Mouse (Mus musculus) gastrocnemius, postnatal 4 days (tissue): ENCODE data around the gene Eno3. TPM values are rescaled to one million over a fixed set of nuclear protein-coding genes. Genes with fewer than 3 reads are reported as not detected.

Experiments used
- DNase-seq, 2 experiments: peaks; one replicate each; pipeline ENCODE4 v3.0.0; 2021 to 2022; ENCODE audit warnings: low spot score in 2 of 2, mixed read lengths in 2 of 2
- total RNA-seq, 2 experiments: library from RNA; stranded (reverse); gene quantifications; 2 replicates each; pipeline ENCODE4 v1.2.3; 2021

Eno3 gene
- total RNA-seq, 2 experiments from 2014 or later = 4,042 to 4,361 TPM

GRCm38 (mm10) chr11:70678576-70678975 is 21.6 kb downstream of the Eno3 start:
- no peak for DNase-seq

GRCm38 (mm10) chr11:70679361-70679760 is 22.4 kb downstream of the Eno3 start:
- DNase-seq = no peak

GRCm38 (mm10) chr11:70679894-70680293 is 22.9 kb downstream of the Eno3 start:
- no peak for DNase-seq

- DNase-seq = no peak
Observed at GRCm38 (mm10) chr11:70681170-70681569, 24.2 kb downstream of the Eno3 start.

GRCm38 (mm10) chr11:70681897-70682581 is 25.0 kb downstream of the Eno3 start:
- no peak for DNase-seq

GRCm38 (mm10) chr11:70683640-70684039 is 26.6 kb downstream of the Eno3 start:
- DNase-seq = no peak

- DNase-seq = no peak
Observed at GRCm38 (mm10) chr11:70686901-70687566, 30.0 kb downstream of the Eno3 start.

GRCm38 (mm10) chr11:70687601-70688199 is 30.7 kb downstream of the Eno3 start, which contains the start of gene Camta2:
Gene Camta2 (minus strand): TSS chr11:70688105.
- peak; percentile 80 to 91 for DNase-seq

GRCm38 (mm10) chr11:70688372-70688771 is 31.4 kb downstream of the Eno3 start:
- DNase-seq = no peak

GRCm38 (mm10) chr11:70689578-70689977 is 32.6 kb downstream of the Eno3 start:
- no peak for DNase-seq

- DNase-seq = no peak
Observed at GRCm38 (mm10) chr11:70693504-70693903, 36.5 kb downstream of the Eno3 start.

- no peak for DNase-seq
Observed at GRCm38 (mm10) chr11:70697376-70697775, 40.4 kb downstream of the Eno3 start.

GRCm38 (mm10) chr11:70699051-70699450 is 42.0 kb downstream of the Eno3 start:
- DNase-seq = no peak

GRCm38 (mm10) chr11:70699722-70700556 is 42.9 kb downstream of the Eno3 start, which contains the start of the genes Inca1 and Kif1c:
Gene Inca1 (minus strand): TSS chr11:70700155.
Gene Kif1c (plus strand): TSS chr11:70700548.
- peak; percentile 95 to 96 for DNase-seq

GRCm38 (mm10) chr11:70700613-70701012 is 43.6 kb downstream of the Eno3 start:
- DNase-seq = peak; percentile 57 to 78

GRCm38 (mm10) chr11:70701221-70701955 is 44.4 kb downstream of the Eno3 start:
- DNase-seq = no peak

- no peak for DNase-seq
Observed at GRCm38 (mm10) chr11:70701984-70702733, 45.2 kb downstream of the Eno3 start.

GRCm38 (mm10) chr11:70702781-70703180 is 45.8 kb downstream of the Eno3 start:
- no peak for DNase-seq

GRCm38 (mm10) chr11:70706127-70706526 is 49.1 kb downstream of the Eno3 start:
- DNase-seq = no peak

- DNase-seq = no peak
Observed at GRCm38 (mm10) chr11:70711026-70711425, 54.0 kb downstream of the Eno3 start.
